Mouse (Mus musculus) heart, embryonic 10.5 days (tissue): ENCODE data around the gene Fam198b. TPM values are rescaled to one million over a fixed set of nuclear protein-coding genes. Genes with fewer than 3 reads are reported as not detected.

Experiments
- DNase-seq: peaks from one replicate; pipeline ENCODE4 v3.0.0-alpha.2; 2017; ENCODE audit warnings: low spot score
- H3K27ac ChIP-seq: fragments of 300-500 bp; sonication (generic); 2 replicates; pipeline ENCODE4 v1.5.1; 2016; ENCODE audit warnings: mild to moderate bottlenecking
- H3K27me3 ChIP-seq: fragments of 300-500 bp; sonication (generic); 2 replicates; pipeline ENCODE4 v1.6.1; 2016; ENCODE audit warnings: mild to moderate bottlenecking; ENCODE audit not compliant: poor library complexity, insufficient read depth, severe bottlenecking
- H3K36me3 ChIP-seq: fragments of 300-500 bp; sonication (generic); 2 replicates; pipeline ENCODE4 v1.6.1; 2016; ENCODE audit warnings: mild to moderate bottlenecking, moderate library complexity
- H3K4me1 ChIP-seq: fragments of 300-500 bp; sonication (generic); 2 replicates; pipeline ENCODE4 v1.6.1; 2016; ENCODE audit warnings: mild to moderate bottlenecking
- H3K4me3 ChIP-seq: fragments of 300-500 bp; sonication (generic); 2 replicates; pipeline ENCODE4 v1.5.1; 2016; ENCODE audit warnings: mild to moderate bottlenecking, moderate library complexity
- H3K9me3 ChIP-seq: fragments of 300-500 bp; sonication (generic); 2 replicates; pipeline ENCODE4 v1.6.1; 2016; ENCODE audit warnings: mild to moderate bottlenecking, moderate library complexity
- WGBS: fragments of 180-500 bp; shearing (Covaris S2); methylation state at CpG from one replicate; pipeline ENCODE4 v1.1.7; 2016; 5-methylcytosine and 5-hydroxymethylcytosine counted together
- polyA plus RNA-seq: library from polyadenylated mRNA; unstranded; fragments of >200 nt; fragmentation: Nextera tagmentation; extraction: Ambion mirVana; gene quantifications from 2 replicates; pipeline ENCODE4 v1.2.1, GENCODE M21; 2016

Fam198b gene
- polyA plus RNA-seq, 1 experiment from 2014 or later = 30.6 TPM

GRCm38 (mm10) chr3:79907223-79907622 is 22.9 kb downstream of the Fam198b start:
- Histone ChIP-seq H3K27ac (peak overlapping the region; percentile 67), H3K9me3 (no peaks in the 10 kb centered on the region), H3K4me1 (peaks cover 27% of the 10 kb centered on the region), H3K27me3 (no peaks in the 10 kb centered on the region), H3K4me3 (0 out of 2 replicates have a peak overlapping the region, but pooled peaks have one; percentile 15), H3K36me3 (peaks cover 6% of the 10 kb centered on the region; the same call in 1 of the 2 replicates)
- WGBS = 20% methylated on average over 7 of the region's 7 CpGs
- DNase-seq = no peak

DNA sequence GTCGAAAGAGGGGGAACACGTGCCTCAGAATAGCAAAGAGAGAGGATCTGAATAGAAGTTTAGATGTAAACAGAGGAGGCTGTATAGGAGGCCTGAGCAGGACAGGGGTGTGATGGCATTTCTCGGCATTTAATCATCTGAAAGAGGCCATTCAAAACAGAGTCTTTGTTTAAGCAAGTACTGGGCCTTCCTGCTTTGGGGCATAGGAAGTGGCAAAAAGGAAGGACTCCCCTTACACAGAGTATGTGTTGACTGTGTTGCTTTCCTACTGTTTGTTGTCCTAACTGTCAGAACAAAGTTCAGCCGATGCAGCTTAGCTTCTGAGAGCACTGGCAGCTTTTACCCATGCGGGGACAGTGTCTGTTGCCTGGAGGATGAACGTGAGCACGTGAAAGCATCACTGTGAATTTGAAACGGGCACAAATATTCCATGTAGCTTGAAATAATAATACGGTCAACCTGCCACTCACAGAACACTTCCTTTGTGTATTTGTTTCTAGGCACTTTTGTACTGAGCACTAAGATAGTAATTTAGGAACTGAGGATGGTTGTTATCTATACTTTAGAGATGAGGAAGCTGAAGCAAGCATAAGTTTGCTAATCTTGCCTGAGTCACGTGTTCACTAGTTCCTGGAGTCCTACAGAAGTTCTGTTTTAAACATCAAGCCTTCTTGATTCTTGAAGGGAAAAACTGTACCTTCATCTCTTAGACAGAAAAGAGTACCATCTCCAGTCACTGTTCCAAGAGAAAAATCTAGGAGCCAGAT is 26.2 kb downstream of the Fam198b start:
- H3K9me3 ChIP-seq = no peaks in the 10 kb centered on the region
- no peak for DNase-seq
- peak overlapping the region; percentile 31 for H3K27ac ChIP-seq
- H3K4me1 ChIP-seq = peaks cover 34% of the 10 kb centered on the region
- no peak overlapping the region for H3K4me3 ChIP-seq
- H3K36me3 ChIP-seq = peaks cover 12% of the 10 kb centered on the region; the same call in 1 of the 2 replicates
- H3K27me3 ChIP-seq = no peaks in the 10 kb centered on the region
- WGBS = 59% methylated on average over 10 of the region's 10 CpGs

DNA sequence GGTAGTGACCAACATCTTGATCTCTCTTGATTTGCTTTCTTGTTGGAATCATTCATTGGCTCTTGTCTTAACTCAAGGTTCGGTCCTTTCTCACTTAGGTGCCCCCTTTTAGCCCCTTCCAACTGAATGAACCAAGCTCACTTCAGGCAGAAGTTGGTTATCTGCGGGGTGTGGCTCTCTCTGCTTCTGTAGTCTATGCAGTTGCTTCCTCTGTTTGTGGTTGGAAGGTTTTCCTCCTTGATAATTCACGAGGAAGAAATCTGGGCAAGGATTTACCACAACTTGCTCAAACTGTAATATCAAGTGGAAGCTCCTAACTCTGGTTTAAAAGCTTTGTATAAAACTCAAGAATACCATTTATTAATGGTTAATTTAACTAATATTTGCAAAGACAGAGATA is 26.8 kb downstream of the Fam198b start:
- Histone ChIP-seq H3K36me3 (peaks cover 12% of the 10 kb centered on the region; the same call in 1 of the 2 replicates), H3K27me3 (no peaks in the 10 kb centered on the region), H3K9me3 (no peaks in the 10 kb centered on the region), H3K27ac (no peak overlapping the region), H3K4me3 (no peak overlapping the region), H3K4me1 (peaks cover 32% of the 10 kb centered on the region)
- DNase-seq = no peak
- 61% methylated on average over 3 of the region's 3 CpGs for WGBS

DNA sequence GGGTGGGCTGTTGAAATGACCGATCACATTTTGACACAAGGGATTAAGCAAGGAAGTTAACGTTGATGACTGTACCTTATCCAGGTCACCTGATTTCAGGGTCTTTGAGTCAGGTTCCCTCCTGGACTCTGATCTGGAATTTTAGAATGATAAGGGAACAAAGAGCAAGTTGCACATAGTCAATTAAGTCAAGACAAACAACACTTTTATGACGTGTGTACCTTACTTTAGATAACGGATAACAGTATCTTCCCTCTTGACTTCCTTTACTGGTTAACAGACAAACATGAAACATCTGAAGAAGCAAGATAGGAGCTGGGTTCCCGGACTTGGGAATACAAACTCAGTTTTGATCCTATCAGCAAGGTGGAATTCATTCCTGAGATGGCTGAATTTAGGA is 29.7 kb downstream of the Fam198b start:
- Histone ChIP-seq H3K9me3 (no peaks in the 10 kb centered on the region), H3K27me3 (no peaks in the 10 kb centered on the region), H3K4me1 (peaks cover 13% of the 10 kb centered on the region; the same call in 1 of the 2 replicates), H3K36me3 (peaks cover 26% of the 10 kb centered on the region; the same call in 1 of the 2 replicates), H3K27ac (0 out of 2 replicates have a peak overlapping the region, but pooled peaks have one; percentile 10), H3K4me3 (no peak overlapping the region)
- WGBS = 34% methylated on average over 5 of the region's 5 CpGs
- no peak for DNase-seq

GRCm38 (mm10) chr3:79916185-79916584 is 31.9 kb downstream of the Fam198b start:
- no peak overlapping the region for H3K4me3 ChIP-seq
- no peak overlapping the region for H3K27ac ChIP-seq
- H3K4me1 ChIP-seq = peaks cover 7% of the 10 kb centered on the region; the same call in 1 of the 2 replicates
- no peak for DNase-seq
- H3K9me3 ChIP-seq = no peaks in the 10 kb centered on the region
- H3K36me3 ChIP-seq = peaks cover 20% of the 10 kb centered on the region; the same call in 1 of the 2 replicates
- no peaks in the 10 kb centered on the region for H3K27me3 ChIP-seq
- 82% methylated on average over 5 of the region's 5 CpGs for WGBS

- H3K27ac ChIP-seq = no peak overlapping the region
- peaks cover 13% of the 10 kb centered on the region; the same call in 1 of the 2 replicates for H3K36me3 ChIP-seq
- H3K4me1 ChIP-seq = peaks cover 17% of the 10 kb centered on the region
- H3K27me3 ChIP-seq = no peaks in the 10 kb centered on the region
- no peaks in the 10 kb centered on the region for H3K9me3 ChIP-seq
- no peak for DNase-seq
- H3K4me3 ChIP-seq = no peak overlapping the region
Observed at GRCm38 (mm10) chr3:79918761-79919160, 34.4 kb downstream of the Fam198b start.

GRCm38 (mm10) chr3:79925950-79926697 is 41.8 kb downstream of the Fam198b start:
- Histone ChIP-seq H3K36me3 (no peaks in the 10 kb centered on the region), H3K4me1 (peaks cover 48% of the 10 kb centered on the region), H3K27ac (peak overlapping the region; percentile 42; the same call in 1 of the 2 replicates), H3K4me3 (no peak overlapping the region), H3K27me3 (no peaks in the 10 kb centered on the region), H3K9me3 (no peaks in the 10 kb centered on the region)
- DNase-seq = no peak
- 76% methylated on average over 5 of the region's 5 CpGs for WGBS

GRCm38 (mm10) chr3:79927050-79927449 is 42.7 kb downstream of the Fam198b start:
- H3K27ac ChIP-seq = 0 out of 2 replicates have a peak overlapping the region, but pooled peaks have one; percentile 42
- H3K4me1 ChIP-seq = peaks cover 46% of the 10 kb centered on the region
- WGBS = 46% methylated on average over 4 of the region's 4 CpGs

DNA sequence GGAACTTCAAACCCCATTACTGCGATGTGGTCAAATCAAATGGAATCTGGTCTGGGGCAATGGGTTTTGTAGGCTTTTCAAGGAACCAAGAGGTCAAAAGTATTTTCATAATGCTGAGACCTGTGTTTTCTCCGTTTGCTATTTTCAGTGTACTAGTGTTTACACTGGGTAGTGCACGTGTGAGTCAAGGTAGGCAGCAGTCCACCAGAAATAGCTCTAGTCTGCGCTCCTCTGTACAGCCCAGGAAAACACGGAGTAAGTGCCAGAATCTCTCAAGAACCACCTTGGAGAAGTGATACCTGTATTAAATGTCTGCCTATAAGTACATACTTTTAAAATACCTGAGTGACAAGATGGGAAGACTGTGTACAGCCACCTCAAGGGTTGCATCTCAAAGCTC is 44.1 kb downstream of the Fam198b start:
- Histone ChIP-seq H3K4me1 (peaks cover 35% of the 10 kb centered on the region; the same call in 1 of the 2 replicates), H3K36me3 (no peaks in the 10 kb centered on the region), H3K27ac (peak overlapping the region; percentile 52; the same call in 1 of the 2 replicates), H3K4me3 (no peak overlapping the region), H3K9me3 (no peaks in the 10 kb centered on the region), H3K27me3 (no peaks in the 10 kb centered on the region)
- DNase-seq = no peak
- 60% methylated on average over 5 of the region's 5 CpGs for WGBS

More at GRCm38 (mm10) chr3:79927050-79927449, 42.7 kb downstream of the Fam198b start:
- Histone ChIP-seq H3K27me3 (no peaks in the 10 kb centered on the region), H3K9me3 (no peaks in the 10 kb centered on the region), H3K36me3 (no peaks in the 10 kb centered on the region), H3K4me3 (no peak overlapping the region)
- DNase-seq = no peak

GRCm38 (mm10) chr3:79930141-79930744 is 45.9 kb downstream of the Fam198b start:
- 52% methylated on average over 7 of the region's 7 CpGs for WGBS
- no peak for DNase-seq
- peaks cover 26% of the 10 kb centered on the region; the same call in 1 of the 2 replicates for H3K4me1 ChIP-seq
- no peaks in the 10 kb centered on the region for H3K9me3 ChIP-seq
- peak overlapping the region; percentile 30 for H3K27ac ChIP-seq
- no peaks in the 10 kb centered on the region for H3K27me3 ChIP-seq
- H3K4me3 ChIP-seq = no peak overlapping the region
- no peaks in the 10 kb centered on the region for H3K36me3 ChIP-seq

- no peak for DNase-seq
- Histone ChIP-seq H3K27ac (peak overlapping the region; percentile 56), H3K9me3 (no peaks in the 10 kb centered on the region), H3K36me3 (peaks cover 19% of the 10 kb centered on the region), H3K4me3 (no peak overlapping the region), H3K4me1 (0 out of 2 replicates have a peak, but pooled peaks cover 4% of the 10 kb centered on the region), H3K27me3 (no peaks in the 10 kb centered on the region)
- 47% methylated on average over 6 of the region's 6 CpGs for WGBS
Observed at GRCm38 (mm10) chr3:79936213-79936612, 51.9 kb downstream of the Fam198b start.

DNA sequence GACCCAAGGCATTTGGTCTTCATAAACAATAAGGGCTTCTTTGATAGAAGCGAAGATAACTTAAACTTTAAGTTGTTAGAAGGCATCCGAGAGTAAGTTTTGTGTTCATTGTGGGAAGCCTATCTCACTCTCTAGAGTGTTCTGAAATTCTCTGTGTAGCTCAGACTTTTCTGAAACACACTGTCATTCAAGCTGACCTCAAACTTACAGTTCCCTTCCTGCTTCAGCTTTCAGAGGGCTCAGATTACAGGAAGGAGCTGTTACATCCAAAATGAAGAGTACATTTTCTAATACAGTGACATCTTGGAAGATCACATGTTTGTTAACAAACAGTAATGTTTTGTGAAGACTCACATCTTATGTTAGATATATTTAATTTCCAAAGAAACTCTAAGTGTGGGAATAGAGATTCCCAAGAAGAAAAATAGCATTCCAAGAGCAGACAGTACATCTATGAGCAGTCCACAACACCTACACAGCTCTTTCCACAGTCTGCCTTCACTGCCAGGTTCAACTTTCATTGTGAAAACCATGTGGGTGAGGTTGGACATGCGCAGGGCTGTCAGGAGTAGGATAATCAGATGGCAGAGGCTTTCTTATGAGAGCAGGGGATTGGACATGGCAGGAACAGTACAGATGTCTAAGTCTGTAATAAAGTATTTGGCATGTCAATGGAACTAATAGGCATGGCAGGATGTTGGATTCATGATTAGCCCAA is 52.6 kb downstream of the Fam198b start:
- Histone ChIP-seq H3K4me3 (no peak overlapping the region), H3K27me3 (no peaks in the 10 kb centered on the region), H3K9me3 (no peaks in the 10 kb centered on the region), H3K36me3 (peaks cover 26% of the 10 kb centered on the region), H3K27ac (no peak overlapping the region), H3K4me1 (0 out of 2 replicates have a peak, but pooled peaks cover 4% of the 10 kb centered on the region)
- no peak for DNase-seq
- WGBS = 86% methylated on average over 3 of the region's 3 CpGs
